Mouse (Mus musculus): ENCODE data around the gene Abi3bp. TPM values are rescaled to one million over a fixed set of nuclear protein-coding genes. Genes with fewer than 3 reads are reported as not detected.

Gene Abi3bp
- 10 to 100 TPM; 12.3 to 18.2 TPM for total RNA-seq (2021)
- long read RNA-seq, experiment 1, result 0 reads
- long read RNA-seq, experiment 2, partial matches to known transcripts, result 2 of 2 reads
- long read RNA-seq, experiment 2, other reads (novel, unspliced or antisense), result 0 of 2 reads

DNA sequence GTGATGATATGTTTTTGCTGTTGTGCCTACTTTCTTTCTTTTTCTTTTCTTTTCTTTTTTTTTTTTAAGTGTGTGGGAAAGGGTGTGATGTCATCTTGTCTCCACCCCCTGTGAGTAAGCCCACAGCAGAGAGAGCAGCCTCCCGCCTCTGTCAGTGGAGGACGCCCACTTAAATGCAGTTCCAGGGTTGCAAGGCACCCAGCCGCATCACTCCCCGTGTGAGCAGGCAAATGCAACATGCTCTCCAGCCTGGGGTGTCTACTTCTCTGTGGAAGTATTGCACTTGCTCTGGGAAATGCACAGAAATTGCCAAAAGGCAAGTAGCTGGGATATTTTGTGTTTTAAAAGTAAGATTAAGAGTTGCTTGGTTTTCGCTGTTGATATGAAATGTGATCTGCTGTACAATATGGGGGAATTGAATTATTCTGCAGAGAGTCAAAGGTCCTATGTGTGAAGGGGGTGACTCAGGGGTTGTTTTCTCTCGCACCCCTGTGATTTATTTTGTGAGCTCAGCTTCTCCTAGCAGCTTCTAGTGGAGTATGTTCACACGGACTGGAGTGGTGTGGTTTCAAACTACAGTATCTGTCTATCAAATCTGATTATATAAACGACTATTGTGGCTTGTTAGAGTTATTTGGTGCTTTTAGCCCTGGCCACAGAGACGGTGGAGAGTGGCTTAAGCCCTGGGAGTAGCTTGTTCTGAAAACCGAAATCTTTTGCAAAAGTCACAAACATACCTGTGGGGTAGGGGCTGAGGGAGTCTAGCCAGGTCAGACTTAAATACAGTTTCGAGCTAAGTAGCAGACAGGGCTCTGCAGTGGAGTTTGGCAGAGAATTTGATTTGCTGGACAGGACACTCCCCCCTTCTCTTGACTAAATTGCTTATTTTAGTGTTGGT, at the start of gene Abi3bp:
Gene Abi3bp (plus strand): TSS at position 202 of the 898 bp plus-strand sequence.
- no peak for DNase-seq (ENCODE audit: low spot score in 2 of 2)

DNA sequence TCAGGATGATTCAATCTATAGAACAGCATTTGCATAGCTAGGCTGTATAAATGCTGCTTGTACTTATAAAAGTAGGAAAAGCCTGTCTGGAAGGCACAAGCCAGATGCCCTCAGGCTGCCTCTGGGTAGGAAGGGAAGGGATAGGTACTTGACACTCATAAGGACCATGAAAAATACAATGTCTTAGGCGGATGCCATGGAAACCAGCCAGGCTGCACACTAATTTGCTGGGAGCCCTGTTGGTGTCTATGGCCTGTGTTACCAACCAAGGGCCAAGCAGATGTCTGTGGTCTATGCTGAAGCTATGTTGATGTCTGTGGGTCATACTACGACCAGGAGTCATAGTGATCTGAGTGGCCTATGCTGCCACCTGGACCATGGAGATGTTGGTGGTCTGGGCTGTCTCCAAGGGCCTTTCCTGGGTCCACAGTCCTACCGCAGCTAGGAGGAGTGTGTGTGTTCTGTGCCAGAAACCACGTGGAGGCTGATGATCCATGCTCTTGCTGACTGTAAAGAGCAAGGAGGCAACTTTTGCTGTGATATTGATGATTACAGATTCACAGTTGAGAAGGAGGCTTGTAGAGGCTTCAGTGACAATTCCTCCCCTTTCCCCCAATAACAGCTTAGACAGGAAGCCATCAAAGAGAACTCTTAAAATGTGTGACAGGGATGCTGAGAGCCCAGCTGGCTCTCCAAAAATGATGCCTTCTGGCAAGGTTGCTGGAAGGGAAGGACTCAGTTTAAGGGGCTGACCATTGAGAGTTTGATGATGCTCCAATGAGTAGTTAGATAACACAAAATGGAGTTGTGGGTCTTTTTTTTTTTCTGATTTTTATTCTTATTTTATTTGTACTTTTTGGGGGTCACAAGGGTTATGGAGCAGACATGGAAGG, 42.1 kb upstream of the Abi3bp start:
- no peak for DNase-seq (ENCODE audit: low spot score in 2 of 2)

DNA sequence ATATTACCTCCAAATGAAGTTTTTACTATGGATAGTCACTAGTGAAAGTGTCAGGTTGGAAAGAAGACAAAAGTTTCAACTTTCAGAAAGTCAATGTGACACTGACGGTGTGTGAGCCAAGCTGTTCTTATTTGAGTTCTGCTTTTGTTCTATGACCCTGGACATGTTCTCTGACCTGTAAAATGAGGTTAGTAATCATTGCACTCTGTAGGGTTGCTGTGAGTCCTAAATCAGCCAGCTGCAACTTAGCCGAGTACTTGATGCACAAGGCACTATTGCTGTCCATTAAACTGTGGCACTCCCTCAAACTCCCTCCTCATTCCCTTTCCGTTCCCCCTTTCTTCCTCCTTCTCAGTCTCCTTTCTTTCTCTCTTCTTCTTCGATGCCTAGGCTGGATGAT, 37.4 kb upstream of the Abi3bp start:
- no peak for DNase-seq (ENCODE audit: low spot score in 2 of 2)

DNA sequence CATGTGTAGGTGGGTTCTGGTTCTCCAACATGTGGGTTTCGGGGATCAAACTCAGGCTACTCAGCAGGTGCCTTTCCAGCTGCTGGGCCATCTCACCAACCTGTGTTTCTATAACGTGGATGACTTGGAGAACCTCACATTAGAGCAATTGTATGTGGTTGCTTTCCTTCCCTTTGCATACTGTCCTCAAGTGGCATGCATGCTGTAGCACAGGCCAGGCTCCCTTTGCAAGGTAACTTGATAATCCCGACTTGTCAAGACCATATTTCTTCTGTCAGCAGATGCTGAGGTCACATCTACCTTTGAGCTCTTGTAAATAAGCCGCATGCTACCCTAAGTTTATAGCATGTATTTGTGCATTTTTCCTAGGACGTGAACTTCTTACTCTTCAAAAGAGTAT, 36.6 kb upstream of the Abi3bp start:
- no peak for DNase-seq (ENCODE audit: low spot score in 2 of 2)

DNA sequence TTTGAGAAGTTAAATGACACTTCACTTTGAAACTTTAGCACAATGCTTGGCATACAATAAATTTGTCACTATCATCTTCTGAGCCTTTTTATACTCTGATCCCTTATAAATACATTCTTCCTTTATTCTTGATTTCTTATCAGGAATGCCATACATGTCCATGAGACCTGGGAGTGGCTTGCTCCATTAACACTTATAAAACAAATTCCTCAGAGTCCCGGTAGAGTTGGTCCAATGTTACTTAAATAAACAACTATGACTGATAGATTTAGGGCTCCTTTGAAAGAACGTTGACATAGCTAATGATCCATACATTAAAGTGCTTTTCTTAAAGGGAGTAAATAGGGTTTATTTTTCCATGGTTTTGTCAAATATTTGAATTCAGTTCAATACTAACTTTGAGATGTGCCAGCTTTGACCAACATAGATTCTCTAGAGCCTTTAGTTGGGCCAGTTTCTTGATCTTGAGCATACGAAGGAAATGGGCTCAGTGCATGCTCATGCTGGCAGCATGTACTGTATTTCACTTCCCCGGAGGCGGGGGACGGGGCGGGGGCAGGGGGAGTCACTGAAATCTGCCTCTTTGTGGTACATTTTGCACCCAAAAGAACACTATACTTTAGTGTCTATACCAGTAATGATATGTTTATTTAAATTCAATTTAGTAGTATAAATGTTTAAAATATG, 35.9 kb upstream of the Abi3bp start:
- no peak for DNase-seq (ENCODE audit: low spot score in 2 of 2)

DNA sequence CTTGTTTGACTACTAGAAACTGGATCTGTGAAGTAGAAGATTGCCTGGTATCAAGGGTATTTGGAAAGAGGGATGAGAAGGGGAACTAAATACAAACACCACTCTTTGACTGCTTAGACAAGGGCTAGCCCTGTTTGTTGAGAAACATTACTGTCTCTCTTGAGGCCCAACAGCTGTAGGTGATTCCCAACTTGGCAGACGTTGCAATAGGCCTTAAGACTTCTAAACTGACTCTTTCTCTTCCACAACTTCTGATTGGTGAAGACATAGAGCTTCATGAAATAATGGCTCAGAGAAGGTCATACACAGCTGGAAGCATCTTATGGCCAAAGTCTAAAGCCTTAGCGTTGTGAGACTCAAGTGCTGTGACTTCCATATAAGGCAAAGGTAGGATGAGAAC, 26.2 kb upstream of the Abi3bp start:
- DNase-seq (ENCODE audit: low spot score in 2 of 2), result no peak

DNA sequence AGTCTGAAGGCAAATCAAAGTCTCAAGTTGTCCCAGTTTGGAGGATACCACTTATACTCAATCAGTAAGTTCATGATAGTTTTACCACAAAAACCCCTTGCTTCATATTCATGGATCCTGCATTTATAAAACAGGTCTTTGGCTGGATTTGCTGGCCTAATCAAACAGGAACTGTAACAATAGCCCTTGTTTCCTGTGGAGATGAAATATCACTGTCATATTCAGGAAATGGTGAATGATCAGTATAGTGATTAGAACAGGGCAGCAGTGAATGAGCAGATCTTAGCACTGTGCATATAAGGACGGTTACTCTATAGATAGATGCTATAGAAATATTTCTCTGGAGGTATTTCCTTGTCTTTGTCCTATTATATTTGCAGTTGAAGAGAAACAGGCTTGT, 25.8 kb upstream of the Abi3bp start:
- no peak for DNase-seq (ENCODE audit: low spot score in 2 of 2)

DNA sequence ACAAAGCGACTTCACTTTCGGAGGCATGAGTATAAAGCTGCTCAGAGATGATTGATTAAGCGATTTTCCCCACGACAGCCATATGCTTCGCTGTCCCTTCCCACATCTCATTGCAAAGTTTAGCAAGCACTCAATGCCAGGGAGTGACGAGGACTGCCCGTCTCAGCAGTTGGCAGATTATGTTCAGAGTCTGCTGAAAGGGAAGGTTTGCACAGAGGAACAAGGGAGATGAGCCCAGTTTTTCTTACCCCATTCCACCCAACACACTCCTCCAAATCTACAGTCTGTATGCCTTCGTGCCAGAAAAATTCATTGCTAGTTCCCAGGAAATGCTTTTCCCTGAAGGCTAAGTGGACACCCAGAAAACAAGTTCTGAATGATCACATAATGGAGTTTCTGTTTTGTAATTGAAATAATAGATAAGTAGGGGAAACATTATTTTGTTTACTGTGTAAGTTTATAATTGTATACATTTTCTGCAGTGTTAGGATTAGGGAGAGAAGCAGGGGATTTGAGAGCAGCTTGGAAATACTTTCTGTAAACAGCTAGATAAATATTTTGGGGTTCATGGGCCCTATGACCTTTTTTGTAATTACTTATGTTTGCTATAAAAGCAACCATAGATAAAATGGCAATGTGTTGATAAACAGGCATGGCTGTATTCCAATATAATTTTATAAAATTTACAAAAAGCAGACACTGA, 19.5 kb upstream of the Abi3bp start:
- DNase-seq (ENCODE audit: low spot score in 2 of 2), result no peak

DNA sequence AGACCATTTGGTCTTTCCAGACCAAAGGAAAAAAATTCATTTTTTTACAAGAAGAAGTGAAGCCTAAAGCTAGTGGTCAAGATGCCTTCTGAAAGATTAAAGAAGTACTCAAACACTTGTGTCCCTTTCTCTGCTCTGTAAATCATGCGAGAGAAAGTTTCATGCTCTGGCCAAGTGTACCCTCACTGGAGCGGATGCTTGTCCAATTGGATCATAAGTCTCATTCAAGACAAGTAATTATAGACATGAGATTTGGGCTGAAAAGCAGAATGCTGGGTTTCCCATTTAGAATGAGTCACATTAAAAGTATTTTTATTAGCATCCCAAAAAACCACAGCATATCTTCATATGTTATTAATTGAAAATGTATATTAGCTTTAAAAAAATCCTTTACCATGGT, 4.5 kb upstream of the Abi3bp start:
- no peak for DNase-seq (ENCODE audit: low spot score in 2 of 2)

DNA sequence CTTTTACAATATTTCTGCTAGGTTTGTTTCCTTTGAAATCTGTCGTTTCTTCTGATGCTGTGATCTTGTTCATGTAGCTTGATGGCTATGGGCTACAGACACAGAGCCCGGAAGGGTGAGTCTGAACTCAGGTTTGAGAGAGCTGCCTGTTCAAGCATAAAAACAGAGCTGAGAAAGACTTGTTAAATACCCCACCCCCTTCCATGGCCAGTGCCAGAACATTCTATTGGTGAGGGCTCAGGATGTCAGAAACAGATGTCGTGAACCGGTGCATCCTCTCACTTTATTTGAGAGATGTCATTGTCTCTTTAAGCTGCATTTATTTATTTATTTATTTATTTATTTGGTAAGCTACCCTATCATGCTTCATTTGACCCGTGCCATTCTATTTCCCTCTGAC, 2.0 kb upstream of the Abi3bp start:
- DNase-seq (ENCODE audit: low spot score in 2 of 2), result no peak

DNA sequence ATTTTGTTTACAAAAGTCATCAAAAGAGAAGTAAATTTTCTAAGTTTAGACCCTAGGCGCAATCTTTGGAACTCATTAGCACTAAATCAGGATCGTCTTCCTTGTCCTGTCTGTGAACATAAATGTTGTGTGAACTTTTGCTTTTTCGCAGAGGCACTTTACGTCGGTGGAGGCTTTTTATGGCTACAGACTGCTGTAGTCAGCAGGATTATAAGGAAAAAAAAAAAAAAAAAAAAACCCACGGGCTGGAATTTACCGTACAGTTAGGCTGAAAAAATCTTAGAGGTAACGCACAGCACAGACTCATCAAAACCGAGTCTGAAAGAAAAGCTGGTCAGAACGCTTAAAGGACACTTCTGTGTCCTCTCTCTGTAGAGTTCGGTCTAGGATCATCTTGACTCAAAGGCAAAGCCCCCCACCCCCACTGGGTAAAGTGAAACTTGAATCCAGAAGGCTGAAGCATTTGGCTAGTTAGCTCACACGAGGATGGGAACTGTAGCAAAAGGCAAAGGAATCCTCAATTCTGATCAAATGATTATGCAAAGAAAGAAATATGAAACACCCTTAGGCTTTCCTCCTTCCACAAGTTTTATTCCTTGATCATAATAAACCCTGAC, 1.0 kb downstream of the Abi3bp start:
- no peak for DNase-seq (ENCODE audit: low spot score in 2 of 2)

DNA sequence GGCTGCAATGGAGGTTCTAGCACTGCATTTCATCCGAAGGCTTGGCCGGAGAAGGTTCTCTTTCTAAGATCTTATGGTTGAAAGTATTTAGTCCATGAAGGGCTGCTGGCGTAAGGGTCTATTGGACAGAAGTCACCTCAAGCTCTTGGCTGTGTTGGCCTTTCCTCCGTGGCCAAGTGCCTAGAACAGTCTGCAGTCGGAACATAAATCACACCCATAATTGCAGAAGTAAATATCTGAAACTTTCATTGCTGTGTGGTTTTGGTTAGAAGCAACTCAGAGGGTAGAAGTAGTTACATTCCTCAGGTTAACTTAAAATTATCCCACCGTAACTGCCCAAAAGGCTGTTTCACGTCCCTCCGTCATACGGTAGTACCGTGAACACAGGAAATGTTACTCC, 5.8 kb downstream of the Abi3bp start:
- DNase-seq (ENCODE audit: low spot score in 2 of 2), result no peak

DNA sequence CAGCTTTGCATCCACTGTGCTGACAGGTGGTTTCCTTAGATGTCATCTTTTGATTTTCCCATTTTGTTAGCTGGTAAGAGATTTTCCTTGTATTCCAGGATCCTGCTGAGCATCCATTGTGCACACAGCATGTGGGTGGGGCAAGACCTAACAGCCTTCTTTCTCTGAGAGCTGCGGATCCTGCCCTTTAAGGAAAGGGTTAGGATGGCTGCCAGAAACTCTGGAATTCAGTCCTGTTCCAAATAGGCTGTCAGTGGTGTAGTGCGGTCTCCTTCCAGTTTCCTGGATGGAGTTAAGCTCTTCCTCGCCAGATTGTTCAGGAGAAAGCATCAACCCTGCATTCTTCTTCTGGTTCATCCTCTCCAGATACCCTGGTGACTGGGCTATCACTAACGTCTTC, 8.8 kb downstream of the Abi3bp start:
- no peak for DNase-seq (ENCODE audit: low spot score in 2 of 2)

DNA sequence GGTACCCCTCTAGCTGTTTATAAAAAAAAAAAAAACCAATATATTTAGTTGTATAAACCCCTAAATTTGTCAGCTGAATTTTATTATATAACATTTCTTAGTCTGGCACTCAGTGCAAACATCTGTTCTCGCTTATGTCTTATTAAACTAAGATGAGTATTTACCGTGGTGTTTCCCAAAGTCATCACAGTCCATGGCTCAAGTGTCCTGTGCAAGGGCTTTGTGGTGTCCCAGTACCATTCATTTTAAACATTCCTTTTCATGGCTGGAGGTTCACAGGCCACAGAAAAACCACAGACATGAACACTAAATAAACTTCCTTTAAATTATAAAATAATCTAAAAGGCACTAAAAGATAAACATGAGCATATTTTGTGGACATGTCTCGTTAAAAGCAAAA, 13.2 kb downstream of the Abi3bp start:
- DNase-seq (ENCODE audit: low spot score in 2 of 2), result no peak

DNA sequence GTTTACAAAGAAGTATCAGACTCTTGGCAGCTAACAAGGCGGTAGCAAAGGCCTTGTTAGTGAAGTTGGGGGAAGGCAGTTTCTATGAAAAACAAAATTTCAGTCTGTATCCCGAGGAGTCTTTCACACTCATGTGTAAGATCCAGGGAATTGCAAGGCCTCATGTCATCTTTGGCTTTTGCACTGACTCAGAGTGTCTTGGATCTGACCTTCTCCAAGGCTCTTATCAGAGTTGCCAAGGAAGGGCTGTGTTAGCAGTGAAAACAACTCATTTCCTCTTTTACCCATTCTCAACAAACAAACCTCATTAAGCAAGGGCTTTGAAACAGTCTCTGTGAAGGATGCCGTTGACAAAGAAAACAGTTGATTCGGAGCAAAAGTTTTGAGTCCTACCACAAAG, 17.6 kb downstream of the Abi3bp start:
- DNase-seq (ENCODE audit: low spot score in 2 of 2), result no peak

DNA sequence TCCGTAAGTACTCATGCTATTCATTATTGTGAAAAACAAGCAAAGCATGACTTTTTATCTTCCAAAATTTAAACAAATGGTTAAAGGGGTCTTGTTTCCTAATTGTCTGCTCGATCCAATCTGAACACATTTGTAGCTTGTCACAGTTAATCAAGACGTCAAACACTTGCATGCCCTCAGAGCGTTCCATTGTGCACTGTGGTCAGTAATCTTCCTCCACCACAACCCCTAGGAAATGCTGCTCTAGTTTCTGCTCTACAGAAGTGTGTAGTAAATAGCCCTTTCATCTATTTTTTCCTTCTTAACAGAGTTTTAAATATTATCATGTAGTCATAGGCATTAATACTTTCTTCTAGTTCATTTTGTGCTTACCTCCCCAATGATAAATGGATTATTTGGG, 19.1 kb downstream of the Abi3bp start:
- DNase-seq (ENCODE audit: low spot score in 2 of 2), result no peak

DNA sequence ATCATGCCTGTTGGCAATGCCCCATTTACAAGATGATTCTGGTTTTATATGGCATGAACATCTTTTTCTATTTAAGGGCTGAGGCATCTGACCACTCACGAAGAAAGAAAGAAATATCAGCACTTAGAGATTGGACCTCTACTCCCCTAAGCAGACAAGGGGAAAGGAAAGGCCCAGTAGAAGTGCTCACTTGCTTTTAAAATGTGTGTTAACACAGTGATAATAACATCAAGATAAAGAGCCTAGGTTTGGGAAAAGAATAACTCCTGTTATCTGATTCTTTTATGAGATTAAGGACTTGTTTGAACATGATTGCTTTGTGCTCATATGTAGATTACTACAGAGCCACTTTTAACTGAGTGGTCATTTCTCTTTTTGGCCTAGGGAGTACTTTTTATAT, 21.0 kb downstream of the Abi3bp start:
- DNase-seq (ENCODE audit: low spot score in 2 of 2), result no peak

DNA sequence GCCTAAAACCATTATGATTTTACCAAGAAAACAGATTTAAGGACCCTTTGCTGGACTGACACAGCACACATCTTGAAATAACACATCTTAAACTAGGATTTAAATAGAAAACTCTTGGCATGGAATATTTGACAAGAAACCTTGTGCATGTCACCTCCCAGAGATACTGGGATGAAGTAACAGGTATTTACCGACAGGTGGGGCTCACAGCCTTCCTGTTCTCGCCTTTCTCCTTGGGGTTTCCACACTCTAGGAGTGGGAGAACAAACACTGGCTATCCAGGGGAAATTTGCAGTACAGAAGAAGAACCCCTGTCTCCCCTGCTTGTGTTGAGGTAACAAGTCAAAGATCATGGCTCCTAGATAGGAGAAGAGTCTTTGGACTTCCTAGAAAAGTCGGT, 22.8 kb downstream of the Abi3bp start:
- no peak for DNase-seq (ENCODE audit: low spot score in 2 of 2)

DNA sequence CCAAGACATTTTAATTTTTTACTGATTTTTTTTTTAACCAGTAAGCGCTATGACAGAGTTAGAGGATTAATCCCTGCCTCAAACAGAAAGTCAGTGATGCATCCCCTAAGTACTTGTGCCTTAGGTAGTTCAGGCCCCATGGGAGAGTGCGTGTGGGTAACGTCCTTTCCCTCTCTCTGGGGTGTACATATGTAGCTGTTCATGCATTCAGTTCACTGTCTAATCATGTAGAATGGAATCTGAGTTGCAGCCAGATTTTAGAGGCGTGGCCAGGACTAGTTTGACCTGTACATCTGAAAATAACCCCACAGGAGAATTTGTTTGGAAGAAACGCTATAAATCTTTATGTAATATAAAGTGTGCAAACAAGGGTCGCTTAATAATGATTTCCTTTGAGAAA, 23.4 kb downstream of the Abi3bp start:
- no peak for DNase-seq (ENCODE audit: low spot score in 2 of 2)

DNA sequence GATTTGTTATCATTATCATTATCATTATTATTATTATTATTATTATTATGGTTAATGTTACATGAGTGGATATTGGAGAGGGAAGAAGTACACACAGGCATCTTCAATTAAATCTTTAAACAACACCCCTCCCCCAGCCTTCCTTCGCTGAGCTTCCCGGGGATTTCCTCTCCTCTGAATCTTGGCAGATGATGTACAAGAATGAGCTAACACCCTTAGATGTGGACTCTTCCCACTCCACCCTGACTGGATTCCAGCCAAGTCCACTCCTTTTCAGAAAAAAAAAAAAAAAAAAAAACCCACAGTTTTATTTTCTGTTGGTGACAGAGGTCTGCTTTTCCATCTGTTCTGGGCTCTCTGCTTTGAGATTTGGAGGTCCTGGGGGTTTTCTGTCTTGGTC, 23.8 kb downstream of the Abi3bp start:
- no peak for DNase-seq (ENCODE audit: low spot score in 2 of 2)

Measured in adrenal gland, postnatal 4 days (tissue).